Mouse (Mus musculus) midbrain, embryonic 14.5 days (tissue): ENCODE data around the gene Tmem198. TPM values are rescaled to one million over a fixed set of nuclear protein-coding genes. Genes with fewer than 3 reads are reported as not detected.

Source experiments
- ATAC-seq: fragments of 200-750 bp; cut with Nextera tagmentation; 2 replicates; pipeline ENCODE4 v1.8.0; 2017; ENCODE audit warnings: moderate number of reproducible peaks, moderate library complexity; ENCODE audit not compliant: low FRiP score, low TSS enrichment
- DNase-seq: peaks from one replicate; pipeline ENCODE4 v3.0.0-alpha.2; 2015
- H3K27ac ChIP-seq: fragments of 300-500 bp; sonication (generic); replicated peaks from 2 replicates; pipeline ENCODE4 v1.5.1; 2014; ENCODE audit warnings: mild to moderate bottlenecking, low read depth, low read length, moderate library complexity
- H3K27me3 ChIP-seq: fragments of 300-500 bp; sonication (generic); 2 replicates; pipeline ENCODE4 v1.6.1; 2014; ENCODE audit warnings: low read length, control low read depth, mixed read lengths; ENCODE audit not compliant: control insufficient read depth, insufficient read depth
- H3K36me3 ChIP-seq: fragments of 300-500 bp; sonication (generic); 2 replicates; pipeline ENCODE4 v1.6.1; 2014; ENCODE audit warnings: low read length, control low read depth; ENCODE audit not compliant: control insufficient read depth, insufficient read depth
- H3K4me1 ChIP-seq: fragments of 300-500 bp; sonication (generic); 2 replicates; pipeline ENCODE4 v1.6.1; 2014; ENCODE audit warnings: mild to moderate bottlenecking, antibody characterized with exemption, low read length, control low read depth; ENCODE audit not compliant: control insufficient read depth, insufficient read depth
- H3K4me2 ChIP-seq: fragments of 300-500 bp; sonication (generic); 2 replicates; pipeline ENCODE4 v1.6.1; 2014; ENCODE audit warnings: mild to moderate bottlenecking, low read length, moderate library complexity
- H3K4me3 ChIP-seq: fragments of 300-500 bp; sonication (generic); replicated peaks from 2 replicates; pipeline ENCODE4 v1.5.1; 2014; ENCODE audit warnings: low read depth, low read length
- H3K9ac ChIP-seq: fragments of 300-500 bp; sonication (generic); replicated peaks from 2 replicates; pipeline ENCODE4 v1.6.1; 2014; ENCODE audit warnings: mild to moderate bottlenecking, low read length, moderate library complexity
- H3K9me3 ChIP-seq: fragments of 300-500 bp; sonication (generic); 2 replicates; pipeline ENCODE4 v1.6.1; 2016; ENCODE audit warnings: low read length, control low read depth, mixed read lengths; ENCODE audit not compliant: control insufficient read depth
- WGBS: fragments of 180-500 bp; shearing (Covaris S2); extraction: QIAGEN DNeasy Blood & Tissue Kit; methylation state at CpG from one replicate; pipeline ENCODE4 v1.1.7; 2014; 5-methylcytosine and 5-hydroxymethylcytosine counted together
- polyA plus RNA-seq: library from polyadenylated mRNA; unstranded; fragments of >200 nt; fragmentation: Nextera tagmentation; extraction: Ambion mirVana; gene quantifications from 2 replicates; pipeline ENCODE4 v1.2.1, GENCODE M21; 2014

The Tmem198 gene
- polyA plus RNA-seq, 1 experiment from 2014 or later, result 42.9 TPM

GRCm38 (mm10) chr1:75444208-75444607, 35.1 kb upstream of the Tmem198 start:
- ATAC-seq (peak; percentile 29; the same call in 1 of the 2 replicates), DNase-seq (peak; percentile 53)
- no peak overlapping the region for H3K4me3 ChIP-seq
- H3K9ac ChIP-seq, result peak overlapping the region; percentile 48; the same call in 1 of the 2 replicates
- peak overlapping the region; percentile 70 for H3K4me2 ChIP-seq
- H3K4me1 ChIP-seq, result peaks cover 68% of the 10 kb centered on the region
- no peaks in the 10 kb centered on the region for H3K27me3 ChIP-seq
- H3K9me3 ChIP-seq, result no peaks in the 10 kb centered on the region
- no peaks in the 10 kb centered on the region for H3K36me3 ChIP-seq
- WGBS, result 6% methylated on average over 3 of the region's 3 CpGs
- H3K27ac ChIP-seq, result peak overlapping the region; percentile 90

- Histone ChIP-seq H3K4me3 (peak overlapping the region; percentile 25), H3K9ac (peak overlapping the region; percentile 48)
- 0 out of 2 replicates have a peak, but pooled peaks have one; percentile 11 for ATAC-seq
Observed at GRCm38 (mm10) chr1:75445141-75445701, 34.1 kb upstream of the Tmem198 start.

GRCm38 (mm10) chr1:75445751-75446611, 33.4 kb upstream of the Tmem198 start:
- Histone ChIP-seq H3K4me3 (peak overlapping the region; percentile 25), H3K4me2 (peak overlapping the region; percentile 70), H3K9me3 (no peaks in the 10 kb centered on the region), H3K9ac (peak overlapping the region; percentile 48), H3K27me3 (peaks cover 5% of the 10 kb centered on the region; the same call in 1 of the 2 replicates), H3K4me1 (peaks cover 86% of the 10 kb centered on the region), H3K36me3 (no peaks in the 10 kb centered on the region), H3K27ac (peak overlapping the region; percentile 90)
- WGBS, result 1% methylated on average over 22 of the region's 22 CpGs
- ATAC-seq (peak; percentile 15; the same call in 1 of the 2 replicates), DNase-seq (peak; percentile 87)

More at GRCm38 (mm10) chr1:75445141-75445701, 34.1 kb upstream of the Tmem198 start:
- no peaks in the 10 kb centered on the region for H3K36me3 ChIP-seq
- 7% methylated on average over 9 of the region's 9 CpGs for WGBS
- no peaks in the 10 kb centered on the region for H3K27me3 ChIP-seq
- no peaks in the 10 kb centered on the region for H3K9me3 ChIP-seq
- H3K4me2 ChIP-seq, result peak overlapping the region; percentile 70
- H3K4me1 ChIP-seq, result peaks cover 78% of the 10 kb centered on the region
- DNase-seq, result peak; percentile 58
- H3K27ac ChIP-seq, result peak overlapping the region; percentile 90

- Histone ChIP-seq H3K9me3 (no peaks in the 10 kb centered on the region), H3K9ac (peak overlapping the region; percentile 46; the same call in 1 of the 2 replicates), H3K36me3 (no peaks in the 10 kb centered on the region), H3K4me2 (peak overlapping the region; percentile 70), H3K4me3 (peak overlapping the region; percentile 25; the same call in 1 of the 2 replicates), H3K27ac (peak overlapping the region; percentile 90), H3K4me1 (peaks cover 90% of the 10 kb centered on the region), H3K27me3 (peaks cover 9% of the 10 kb centered on the region; the same call in 1 of the 2 replicates)
- ATAC-seq (no peak), DNase-seq (peak; percentile 67)
- 3% methylated on average over 20 of the region's 20 CpGs for WGBS
Observed at GRCm38 (mm10) chr1:75446656-75447055, 32.7 kb upstream of the Tmem198 start.

- H3K9ac ChIP-seq, result peak overlapping the region; percentile 46
- 6% methylated on average over 10 of the region's 10 CpGs for WGBS
- H3K27ac ChIP-seq, result peak overlapping the region; percentile 90
- H3K4me1 ChIP-seq, result peaks cover 86% of the 10 kb centered on the region
- DNase-seq (peak; percentile 79), ATAC-seq (no peak)
- no peaks in the 10 kb centered on the region for H3K9me3 ChIP-seq
- H3K27me3 ChIP-seq, result peaks cover 9% of the 10 kb centered on the region; the same call in 1 of the 2 replicates
- H3K4me3 ChIP-seq, result peak overlapping the region; percentile 45
- H3K36me3 ChIP-seq, result no peaks in the 10 kb centered on the region
- H3K4me2 ChIP-seq, result peak overlapping the region; percentile 70
Observed at GRCm38 (mm10) chr1:75447265-75448051, 31.9 kb upstream of the Tmem198 start.

GRCm38 (mm10) chr1:75448052-75448431, 31.3 kb upstream of the Tmem198 start:
- Histone ChIP-seq H3K9ac (peak overlapping the region; percentile 46), H3K27ac (peak overlapping the region; percentile 90), H3K4me2 (peak overlapping the region; percentile 70), H3K27me3 (peaks cover 9% of the 10 kb centered on the region; the same call in 1 of the 2 replicates), H3K4me1 (peaks cover 80% of the 10 kb centered on the region), H3K36me3 (no peaks in the 10 kb centered on the region), H3K9me3 (no peaks in the 10 kb centered on the region), H3K4me3 (peak overlapping the region; percentile 45)
- ATAC-seq (no peak), DNase-seq (no peak)
- 3% methylated on average over 7 of the region's 7 CpGs for WGBS

- no peaks in the 10 kb centered on the region for H3K36me3 ChIP-seq
- ATAC-seq (no peak), DNase-seq (peak; percentile 47)
- peak overlapping the region; percentile 70 for H3K4me2 ChIP-seq
- H3K9me3 ChIP-seq, result no peaks in the 10 kb centered on the region
- H3K27me3 ChIP-seq, result peaks cover 9% of the 10 kb centered on the region; the same call in 1 of the 2 replicates
- peak overlapping the region; percentile 45 for H3K4me3 ChIP-seq
- peaks cover 77% of the 10 kb centered on the region for H3K4me1 ChIP-seq
- H3K9ac ChIP-seq, result peak overlapping the region; percentile 41
- peak overlapping the region; percentile 90 for H3K27ac ChIP-seq
- WGBS, result 1% methylated on average over 14 of the region's 14 CpGs
Observed at GRCm38 (mm10) chr1:75448937-75449336, 30.4 kb upstream of the Tmem198 start.
